Mouse (Mus musculus): Measurements from ENCODE around the gene Dscaml1. TPM values are rescaled to one million over a fixed set of nuclear protein-coding genes. Genes with fewer than 3 reads are reported as not detected.
A peak's percentile ranks its signal among the peaks of the same experiment; 100 is the strongest.

Dscaml1 gene
- polyA plus RNA-seq, 1 experiment from 2014 or later: 16.4 TPM

- peak overlapping the region; percentile 59 for H3K4me3 ChIP-seq (replicated peaks)
- peaks cover 47% of the 10 kb centered on the region for H3K27me3 ChIP-seq (replicated peaks)
- peak overlapping the region; percentile 78 for H3K9ac ChIP-seq (replicated peaks)
- no peaks in the 10 kb centered on the region for H3K36me3 ChIP-seq
- peak overlapping the region; percentile 75 for H3K4me2 ChIP-seq
- peaks cover 68% of the 10 kb centered on the region for H3K4me1 ChIP-seq
- H3K9me3 ChIP-seq (replicated peaks): no peaks in the 10 kb centered on the region
- H3K27ac ChIP-seq (replicated peaks): peak overlapping the region; percentile 86
- 2% methylated on average over 26 of the region's 26 CpGs for WGBS
- 0 out of 2 replicates have a peak, but pooled peaks have one; percentile 3 for ATAC-seq (ENCODE audit: low FRiP score)
Observed at GRCm38 (mm10) chr9:45431150-45431549, 4.7 kb downstream of the Dscaml1 start.

GRCm38 (mm10) chr9:45432639-45433038 lies 6.2 kb downstream of the Dscaml1 start:
- Histone ChIP-seq H3K4me3 (replicated peaks) (peak overlapping the region; percentile 59), H3K9me3 (replicated peaks) (no peaks in the 10 kb centered on the region), H3K4me1 (peaks cover 82% of the 10 kb centered on the region), H3K27me3 (replicated peaks) (peaks cover 40% of the 10 kb centered on the region), H3K9ac (replicated peaks) (peak overlapping the region; percentile 78), H3K4me2 (peak overlapping the region; percentile 75), H3K27ac (replicated peaks) (peak overlapping the region; percentile 86), H3K36me3 (no peaks in the 10 kb centered on the region)
- ATAC-seq (ENCODE audit: low FRiP score): peak; percentile 31
- 29% methylated on average over 12 of the region's 12 CpGs for WGBS

- peak overlapping the region; percentile 86 for H3K27ac ChIP-seq (replicated peaks)
- H3K27me3 ChIP-seq (replicated peaks): peaks cover 40% of the 10 kb centered on the region
Observed at GRCm38 (mm10) chr9:45433119-45433518, 6.7 kb downstream of the Dscaml1 start.

GRCm38 (mm10) chr9:45434171-45434570 lies 7.7 kb downstream of the Dscaml1 start:
- 0 out of 2 replicates have a peak overlapping the region, but pooled peaks have one; percentile 78 for H3K9ac ChIP-seq (replicated peaks)
- H3K4me1 ChIP-seq: peaks cover 87% of the 10 kb centered on the region

More at GRCm38 (mm10) chr9:45433119-45433518, 6.7 kb downstream of the Dscaml1 start:
- no peak for ATAC-seq (ENCODE audit: low FRiP score)
- H3K9ac ChIP-seq (replicated peaks): peak overlapping the region; percentile 78; the same call in 1 of the 2 replicates
- peaks cover 85% of the 10 kb centered on the region for H3K4me1 ChIP-seq
- H3K9me3 ChIP-seq (replicated peaks): no peaks in the 10 kb centered on the region
- H3K4me2 ChIP-seq: peak overlapping the region; percentile 75
- H3K4me3 ChIP-seq (replicated peaks): peak overlapping the region; percentile 59
- no peaks in the 10 kb centered on the region for H3K36me3 ChIP-seq
- 24% methylated on average over 9 of the region's 9 CpGs for WGBS

GRCm38 (mm10) chr9:45439025-45439424 lies 12.6 kb downstream of the Dscaml1 start:
- no peak for ATAC-seq (ENCODE audit: low FRiP score)
- no peak overlapping the region for H3K27ac ChIP-seq (replicated peaks)
- H3K4me1 ChIP-seq: peaks cover 59% of the 10 kb centered on the region

More at GRCm38 (mm10) chr9:45434171-45434570, 7.7 kb downstream of the Dscaml1 start:
- Histone ChIP-seq H3K36me3 (no peaks in the 10 kb centered on the region), H3K4me2 (peak overlapping the region; percentile 75), H3K27me3 (replicated peaks) (peaks cover 34% of the 10 kb centered on the region), H3K4me3 (replicated peaks) (peak overlapping the region; percentile 59; the same call in 1 of the 2 replicates), H3K9me3 (replicated peaks) (no peaks in the 10 kb centered on the region), H3K27ac (replicated peaks) (peak overlapping the region; percentile 86)
- WGBS: 43% methylated on average over 2 of the region's 2 CpGs
- no peak for ATAC-seq (ENCODE audit: low FRiP score)

GRCm38 (mm10) chr9:45440083-45440784 lies 13.8 kb downstream of the Dscaml1 start:
- H3K4me1 ChIP-seq: peaks cover 51% of the 10 kb centered on the region

More at GRCm38 (mm10) chr9:45439025-45439424, 12.6 kb downstream of the Dscaml1 start:
- Histone ChIP-seq H3K4me3 (replicated peaks) (no peak overlapping the region), H3K4me2 (no peak overlapping the region), H3K9me3 (replicated peaks) (no peaks in the 10 kb centered on the region), H3K36me3 (no peaks in the 10 kb centered on the region), H3K9ac (replicated peaks) (no peak overlapping the region), H3K27me3 (replicated peaks) (no peaks in the 10 kb centered on the region)
- WGBS: 70% methylated on average over 4 of the region's 4 CpGs

GRCm38 (mm10) chr9:45444251-45444798 lies 17.9 kb downstream of the Dscaml1 start:
- no peak overlapping the region for H3K9ac ChIP-seq (replicated peaks)
- H3K27ac ChIP-seq (replicated peaks): no peak overlapping the region
- no peak overlapping the region for H3K4me3 ChIP-seq (replicated peaks)
- no peaks in the 10 kb centered on the region for H3K9me3 ChIP-seq (replicated peaks)
- H3K27me3 ChIP-seq (replicated peaks): no peaks in the 10 kb centered on the region
- H3K36me3 ChIP-seq: peaks cover 6% of the 10 kb centered on the region; the same call in 1 of the 2 replicates
- 85% methylated on average over 5 of the region's 5 CpGs for WGBS
- H3K4me2 ChIP-seq: no peak overlapping the region
- H3K4me1 ChIP-seq: peaks cover 36% of the 10 kb centered on the region
- no peak for ATAC-seq (ENCODE audit: low FRiP score)

More at GRCm38 (mm10) chr9:45440083-45440784, 13.8 kb downstream of the Dscaml1 start:
- Histone ChIP-seq H3K27me3 (replicated peaks) (no peaks in the 10 kb centered on the region), H3K4me2 (no peak overlapping the region), H3K9me3 (replicated peaks) (no peaks in the 10 kb centered on the region), H3K27ac (replicated peaks) (no peak overlapping the region), H3K9ac (replicated peaks) (no peak overlapping the region), H3K36me3 (no peaks in the 10 kb centered on the region), H3K4me3 (replicated peaks) (no peak overlapping the region)
- ATAC-seq (ENCODE audit: low FRiP score): no peak
- WGBS: 74% methylated on average over 16 of the region's 16 CpGs

- Histone ChIP-seq H3K27ac (replicated peaks) (no peak overlapping the region), H3K4me1 (peaks cover 35% of the 10 kb centered on the region), H3K27me3 (replicated peaks) (no peaks in the 10 kb centered on the region), H3K9ac (replicated peaks) (no peak overlapping the region), H3K36me3 (peaks cover 6% of the 10 kb centered on the region; the same call in 1 of the 2 replicates), H3K4me2 (no peak overlapping the region), H3K9me3 (replicated peaks) (no peaks in the 10 kb centered on the region), H3K4me3 (replicated peaks) (no peak overlapping the region)
- 78% methylated on average over 4 of the region's 4 CpGs for WGBS
- ATAC-seq (ENCODE audit: low FRiP score): no peak
Observed at GRCm38 (mm10) chr9:45449658-45450057, 23.2 kb downstream of the Dscaml1 start.

- Histone ChIP-seq H3K4me3 (replicated peaks) (no peak overlapping the region), H3K27ac (replicated peaks) (no peak overlapping the region), H3K9me3 (replicated peaks) (no peaks in the 10 kb centered on the region), H3K27me3 (replicated peaks) (no peaks in the 10 kb centered on the region), H3K4me1 (peaks cover 31% of the 10 kb centered on the region), H3K4me2 (no peak overlapping the region), H3K36me3 (peaks cover 6% of the 10 kb centered on the region; the same call in 1 of the 2 replicates), H3K9ac (replicated peaks) (no peak overlapping the region)
- no peak for ATAC-seq (ENCODE audit: low FRiP score)
- WGBS: 90% methylated on average over 4 of the region's 4 CpGs
Observed at GRCm38 (mm10) chr9:45451346-45451745, 24.9 kb downstream of the Dscaml1 start.

- Histone ChIP-seq H3K4me2 (no peak overlapping the region), H3K27me3 (replicated peaks) (no peaks in the 10 kb centered on the region), H3K4me1 (peaks cover 35% of the 10 kb centered on the region), H3K9ac (replicated peaks) (no peak overlapping the region), H3K4me3 (replicated peaks) (no peak overlapping the region), H3K27ac (replicated peaks) (peak overlapping the region; percentile 61), H3K9me3 (replicated peaks) (no peaks in the 10 kb centered on the region), H3K36me3 (no peaks in the 10 kb centered on the region)
- WGBS: 83% methylated on average over 10 of the region's 10 CpGs
- no peak for ATAC-seq (ENCODE audit: low FRiP score)
Observed at GRCm38 (mm10) chr9:45454032-45454431, 27.6 kb downstream of the Dscaml1 start.

- ATAC-seq (ENCODE audit: low FRiP score): peak; percentile 47; the same call in 1 of the 2 replicates
- H3K27ac ChIP-seq (replicated peaks): peak overlapping the region; percentile 61
- H3K4me3 ChIP-seq (replicated peaks): no peak overlapping the region
- no peaks in the 10 kb centered on the region for H3K27me3 ChIP-seq (replicated peaks)
- H3K9ac ChIP-seq (replicated peaks): no peak overlapping the region
- no peaks in the 10 kb centered on the region for H3K9me3 ChIP-seq (replicated peaks)
- WGBS: 46% methylated on average over 8 of the region's 8 CpGs
- no peak overlapping the region for H3K4me2 ChIP-seq
- H3K4me1 ChIP-seq: peaks cover 35% of the 10 kb centered on the region
- H3K36me3 ChIP-seq: no peaks in the 10 kb centered on the region; the same call in 1 of the 2 replicates
Observed at GRCm38 (mm10) chr9:45454889-45455610, 28.6 kb downstream of the Dscaml1 start.
